Mouse (Mus musculus) stomach, postnatal 0 days (tissue): ENCODE results near the gene Cntn3.

ENCODE experiments used
- CTCF ChIP-seq: IDR thresholded peaks from 2 replicates; pipeline ENCODE4 v1.5.1; 2016; ENCODE audit warnings: antibody characterized with exemption, low read depth, mild to moderate bottlenecking, moderate library complexity
- EP300 ChIP-seq: optimal IDR thresholded peaks from 2 replicates; pipeline ENCODE3; 2016; ENCODE audit warnings: antibody characterized with exemption

GRCm38 (mm10) chr6:102600773-102601172, 27.9 kb upstream of the Cntn3 start:
- TF ChIP-seq CTCF (no peak), EP300 (no peak)
